Mouse (Mus musculus): ENCODE data around the gene Epb41l3.

DNA sequence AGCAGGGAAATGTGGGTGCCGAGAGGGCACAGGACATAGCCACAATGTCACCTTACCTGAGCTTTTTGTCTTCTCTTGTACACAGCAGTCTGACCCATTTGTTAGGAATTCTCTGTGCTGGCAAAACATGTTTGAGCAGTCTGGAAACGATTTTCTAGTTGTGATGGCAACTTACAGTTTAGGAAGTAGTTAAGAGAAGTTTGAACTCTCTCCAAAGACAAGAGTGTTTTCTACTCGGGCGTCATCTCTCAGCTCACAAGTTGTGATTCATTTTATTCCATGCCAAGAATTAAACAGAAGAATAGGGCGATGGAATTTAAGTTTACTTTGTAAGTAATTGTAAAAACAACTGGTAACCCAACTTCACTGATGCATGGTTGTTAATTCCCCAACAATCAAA lies 52.5 kb downstream of the Epb41l3 start:
- no peak for TF ChIP-seq POLR2A (IDR thresholded peaks at IDR 0.05; ENCODE audit: low read depth, low read length)
- no peak for TF ChIP-seq CTCF (IDR thresholded peaks at IDR 0.05; ENCODE audit: extremely low read depth, insufficient read depth, insufficient read length, insufficient replicate concordance)
